Mouse (Mus musculus) kidney, postnatal 0 days (tissue): ENCODE data around the gene Apoa2. TPM values are rescaled to one million over a fixed set of nuclear protein-coding genes. Genes with fewer than 3 reads are reported as not detected.

Experiments
- ATAC-seq: fragments of 200-750 bp; cut with Nextera tagmentation; replicated peaks from 2 replicates; pipeline ENCODE4 v1.8.0; 2017; ENCODE audit warnings: low read depth, moderate number of reproducible peaks, moderate TSS enrichment, moderate library complexity; ENCODE audit not compliant: low FRiP score
- DNase-seq: peaks from one replicate; pipeline ENCODE4 v3.0.0-alpha.2; 2016; ENCODE audit warnings: low spot score
- H3K27ac ChIP-seq: fragments of 300-500 bp; sonication (generic); 2 replicates; pipeline ENCODE4 v1.5.1; 2014; ENCODE audit warnings: mild to moderate bottlenecking
- H3K27me3 ChIP-seq: fragments of 300-500 bp; sonication (generic); 2 replicates; pipeline ENCODE4 v1.6.1; 2014; ENCODE audit warnings: low read length, mixed read lengths; ENCODE audit not compliant: insufficient read depth
- H3K36me3 ChIP-seq: fragments of 300-500 bp; sonication (generic); 2 replicates; pipeline ENCODE4 v1.6.1; 2014; ENCODE audit warnings: low read length, mixed read lengths; ENCODE audit not compliant: insufficient read depth
- H3K4me1 ChIP-seq: fragments of 300-500 bp; sonication (generic); replicated peaks from 2 replicates; pipeline ENCODE4 v1.6.1; 2014; ENCODE audit warnings: antibody characterized with exemption, low read length, mixed read lengths; ENCODE audit not compliant: insufficient read depth
- H3K4me2 ChIP-seq: fragments of 300-500 bp; sonication (generic); 2 replicates; pipeline ENCODE4 v1.6.1; 2014; ENCODE audit warnings: mild to moderate bottlenecking, low read length, moderate library complexity, mixed read lengths
- H3K4me3 ChIP-seq: fragments of 300-500 bp; sonication (generic); replicated peaks from 2 replicates; pipeline ENCODE4 v1.5.1; 2014; ENCODE audit warnings: low read depth, low read length
- H3K9ac ChIP-seq: fragments of 300-500 bp; sonication (generic); 2 replicates; pipeline ENCODE4 v1.6.1; 2014; ENCODE audit warnings: low read depth, low read length
- H3K9me3 ChIP-seq: fragments of 300-500 bp; sonication (generic); replicated peaks from 2 replicates; pipeline ENCODE4 v1.6.1; 2016; ENCODE audit warnings: low read length, inconsistent platforms, mixed read lengths
- CTCF ChIP-seq: IDR thresholded peaks from 2 replicates; pipeline ENCODE4 v1.5.1; 2016; ENCODE audit warnings: antibody characterized with exemption, low read depth, mild to moderate bottlenecking, moderate library complexity
- WGBS: fragments of 180-500 bp; shearing (Covaris S2); extraction: QIAGEN DNeasy Blood & Tissue Kit; methylation state at CpG from one replicate; pipeline ENCODE4 v1.1.7; 2014; 5-methylcytosine and 5-hydroxymethylcytosine counted together
- polyA plus RNA-seq: library from polyadenylated mRNA; unstranded; fragments of >200 nt; fragmentation: Nextera tagmentation; extraction: Ambion mirVana; gene quantifications from 2 replicates; pipeline ENCODE4 v1.2.1, GENCODE M21; 2015

Apoa2 gene
- polyA plus RNA-seq, 1 experiment from 2014 or later: 21.1 TPM

- DNase-seq (no peak), ATAC-seq (no peak)
- no peak overlapping the region for H3K4me3 ChIP-seq
- no peak overlapping the region for H3K4me2 ChIP-seq
- H3K27ac ChIP-seq: peak overlapping the region; percentile 50; the same call in 1 of the 2 replicates
- no peaks in the 10 kb centered on the region for H3K9me3 ChIP-seq
- 84% methylated on average over 12 of the region's 12 CpGs for WGBS
- H3K9ac ChIP-seq: no peak overlapping the region
- no peak for TF ChIP-seq CTCF
- no peaks in the 10 kb centered on the region for H3K27me3 ChIP-seq
- 0 out of 2 replicates have a peak, but pooled peaks cover 3% of the 10 kb centered on the region for H3K4me1 ChIP-seq
- peaks cover 40% of the 10 kb centered on the region for H3K36me3 ChIP-seq
These were observed 8.2 kb downstream of the Apoa2 start for GRCm38 (mm10) chr1:171232800-171233730.

GRCm38 (mm10) chr1:171234126-171234525, 9.3 kb downstream of the Apoa2 start, which contains the start of gene Fcer1g:
Gene Fcer1g (minus strand): TSS chr1:171234365.
- Histone ChIP-seq H3K27me3 (no peaks in the 10 kb centered on the region), H3K4me1 (0 out of 2 replicates have a peak, but pooled peaks cover 3% of the 10 kb centered on the region), H3K9me3 (no peaks in the 10 kb centered on the region), H3K9ac (no peak within 1 kb of the TSS), H3K4me3 (no peak within 1 kb of the TSS), H3K36me3 (peaks cover 49% of the 10 kb centered on the region), H3K4me2 (no peak within 1 kb of the TSS), H3K27ac (peak within 1 kb of the TSS; percentile 50; the same call in 1 of the 2 replicates)
- 84% methylated on average over 14 of the region's 14 CpGs for WGBS
- TF ChIP-seq CTCF: no peak
- DNase-seq (no peak), ATAC-seq (no peak)

DNA sequence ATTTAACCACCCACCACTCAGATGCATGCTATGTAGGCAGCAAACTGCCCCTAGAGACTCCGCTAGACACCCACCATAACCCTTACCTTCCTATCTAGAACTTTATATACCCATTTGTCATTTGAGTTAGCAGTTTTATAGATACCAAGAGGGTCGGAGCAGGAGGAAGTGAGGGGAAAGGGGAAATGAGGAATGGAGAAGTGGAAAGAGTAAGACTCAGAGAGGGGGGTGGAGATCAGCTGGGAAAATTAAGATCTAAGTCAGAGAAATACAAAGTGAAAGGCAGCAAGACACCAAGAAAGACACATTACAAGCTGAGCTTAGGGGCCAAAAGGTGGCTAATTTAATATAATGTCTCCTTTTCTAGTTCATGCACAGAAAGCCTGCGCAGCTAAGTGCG, 9.7 kb downstream of the Apoa2 start:
- H3K4me2 ChIP-seq: no peak overlapping the region
- no peak overlapping the region for H3K4me3 ChIP-seq
- H3K27me3 ChIP-seq: no peaks in the 10 kb centered on the region
- H3K9ac ChIP-seq: no peak overlapping the region
- ATAC-seq (no peak), DNase-seq (no peak)
- peaks cover 52% of the 10 kb centered on the region for H3K36me3 ChIP-seq
- no peaks in the 10 kb centered on the region for H3K9me3 ChIP-seq
- WGBS: 81% methylated on average over 4 of the region's 4 CpGs
- no peak for TF ChIP-seq CTCF
- H3K4me1 ChIP-seq: 0 out of 2 replicates have a peak, but pooled peaks cover 3% of the 10 kb centered on the region
- H3K27ac ChIP-seq: no peak overlapping the region

GRCm38 (mm10) chr1:171235791-171236190, 10.9 kb downstream of the Apoa2 start:
- WGBS: 85% methylated on average over 4 of the region's 4 CpGs
- no peaks in the 10 kb centered on the region for H3K27me3 ChIP-seq
- DNase-seq (no peak), ATAC-seq (no peak)
- no peak overlapping the region for H3K27ac ChIP-seq
- H3K36me3 ChIP-seq: peaks cover 56% of the 10 kb centered on the region
- H3K4me2 ChIP-seq: no peak overlapping the region
- no peak for TF ChIP-seq CTCF
- H3K9ac ChIP-seq: no peak overlapping the region
- H3K4me3 ChIP-seq: no peak overlapping the region
- H3K4me1 ChIP-seq: 0 out of 2 replicates have a peak, but pooled peaks cover 4% of the 10 kb centered on the region
- H3K9me3 ChIP-seq: no peaks in the 10 kb centered on the region

DNA sequence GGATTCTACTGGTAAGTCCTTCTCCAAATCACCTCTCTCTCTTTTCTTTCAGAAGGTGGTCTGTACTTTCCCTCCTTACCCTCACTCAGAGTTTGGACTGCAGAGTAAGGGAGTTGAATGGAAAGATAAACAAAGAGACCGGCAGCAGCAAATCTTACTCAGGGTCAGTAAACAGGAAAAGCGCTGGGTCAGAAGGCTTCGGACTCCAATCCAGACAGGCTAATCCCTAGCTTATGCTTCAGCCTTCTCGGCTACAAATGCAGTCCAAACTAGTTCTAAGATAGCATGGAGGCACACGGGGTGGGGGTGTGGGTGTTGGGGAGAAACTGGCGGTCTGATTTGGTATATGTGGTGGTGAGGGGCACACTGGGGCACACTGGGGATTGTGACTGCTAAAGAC, 12.6 kb downstream of the Apoa2 start:
- H3K9me3 ChIP-seq: no peaks in the 10 kb centered on the region
- WGBS: 73% methylated on average over 6 of the region's 6 CpGs
- no peak for TF ChIP-seq CTCF
- H3K4me2 ChIP-seq: no peak overlapping the region
- H3K27ac ChIP-seq: no peak overlapping the region
- H3K4me1 ChIP-seq: 0 out of 2 replicates have a peak, but pooled peaks cover 3% of the 10 kb centered on the region
- DNase-seq (no peak), ATAC-seq (no peak)
- H3K9ac ChIP-seq: no peak overlapping the region
- H3K27me3 ChIP-seq: no peaks in the 10 kb centered on the region
- H3K36me3 ChIP-seq: peaks cover 67% of the 10 kb centered on the region
- no peak overlapping the region for H3K4me3 ChIP-seq

- WGBS: 67% methylated on average over 14 of the region's 14 CpGs
These were observed 13.6 kb downstream of the Apoa2 start for GRCm38 (mm10) chr1:171238463-171238862.

More at GRCm38 (mm10) chr1:171238463-171238862, 13.6 kb downstream of the Apoa2 start:
- Histone ChIP-seq H3K4me3 (no peak overlapping the region), H3K4me2 (no peak overlapping the region), H3K27ac (no peak overlapping the region), H3K36me3 (peaks cover 75% of the 10 kb centered on the region), H3K27me3 (no peaks in the 10 kb centered on the region), H3K4me1 (0 out of 2 replicates have a peak, but pooled peaks cover 3% of the 10 kb centered on the region), H3K9ac (no peak overlapping the region), H3K9me3 (no peaks in the 10 kb centered on the region)
- peak; percentile 54 for DNase-seq
- no peak for ATAC-seq
- peak; percentile 84 for TF ChIP-seq CTCF
